Mouse (Mus musculus) MEL (cell line): ENCODE measurements around the gene Lrpprc. TPM values are rescaled to one million over a fixed set of nuclear protein-coding genes. Genes with fewer than 3 reads are reported as not detected.

Experiments used
- DNase-seq: peaks from one replicate; pipeline ENCODE4 v3.0.0; 2011; ENCODE audit warnings: low read depth, low spot score
- H3K27ac ChIP-seq: 2 replicates; pipeline ENCODE4 v1.5.1; 2012; ENCODE audit warnings: low read depth, mild to moderate bottlenecking, control low read depth, low read length, moderate library complexity; ENCODE audit not compliant: control insufficient read depth
- H3K27me3 ChIP-seq, 2 experiments: fragments of 150-350 bp in 1 of 2; sonication (generic) in 1 of 2; 2 replicates each; pipeline ENCODE4 v1.6.1; 2012; ENCODE audit warnings: low read length in 2 of 2, mild to moderate bottlenecking in 2 of 2, improper control_type of control experiment in 1 of 2, moderate library complexity in 1 of 2; ENCODE audit not compliant: insufficient read depth in 2 of 2, control insufficient read depth in 1 of 2
- H3K36me3 ChIP-seq, 2 experiments: 2 replicates each; pipeline ENCODE4 v1.6.1; 2012 to 2014; ENCODE audit warnings: low read length in 2 of 2, improper control_type of control experiment in 1 of 2, inconsistent platforms in 1 of 2, mild to moderate bottlenecking in 1 of 2; ENCODE audit not compliant: insufficient read depth in 2 of 2, control insufficient read depth in 1 of 2
- H3K4me1 ChIP-seq, 2 experiments: fragments of 150-350 bp in 1 of 2; sonication (generic) in 1 of 2; 2 replicates each; pipeline ENCODE4 v1.6.1; 2012; ENCODE audit warnings: low read length in 2 of 2, improper control_type of control experiment in 1 of 2, mild to moderate bottlenecking in 1 of 2; ENCODE audit not compliant: insufficient read depth in 2 of 2, control insufficient read depth in 1 of 2
- H3K4me3 ChIP-seq, 2 experiments: fragments of 150-350 bp in 1 of 2; sonication (generic) in 1 of 2; 2 replicates each; pipeline ENCODE4 v1.5.1; 2012; ENCODE audit warnings: low read depth in 2 of 2, low read length in 2 of 2, mild to moderate bottlenecking in 2 of 2, moderate library complexity in 2 of 2, control low read depth in 1 of 2, improper control_type of control experiment in 1 of 2; ENCODE audit not compliant: control insufficient read depth in 1 of 2, insufficient read depth in 1 of 2
- H3K79me2 ChIP-seq: 2 replicates; pipeline ENCODE4 v1.6.1; 2012; ENCODE audit warnings: mild to moderate bottlenecking, low read length, moderate library complexity; ENCODE audit not compliant: control insufficient read depth, poor library complexity, insufficient read depth
- H3K9ac ChIP-seq: 2 replicates; pipeline ENCODE4 v1.6.1; 2012; ENCODE audit warnings: low read depth, mild to moderate bottlenecking, control low read depth, low read length, moderate library complexity; ENCODE audit not compliant: control insufficient read depth, poor library complexity, severe bottlenecking
- H3K9me3 ChIP-seq: fragments of 150-350 bp; sonication (generic); replicated peaks from 2 replicates; pipeline ENCODE4 v1.6.1; 2012; ENCODE audit warnings: mild to moderate bottlenecking, low read length, improper control_type of control experiment, moderate library complexity; ENCODE audit not compliant: insufficient read depth
- BHLHE40 ChIP-seq: IDR thresholded peaks from 2 replicates; pipeline ENCODE4 v1.6.1; 2012; ENCODE audit warnings: low read depth, mild to moderate bottlenecking, inconsistent platforms, low read length, improper control_type of control experiment, borderline replicate concordance
- CHD2 ChIP-seq: IDR thresholded peaks from 2 replicates; pipeline ENCODE4 v1.6.1; 2011; ENCODE audit warnings: low read length, improper control_type of control experiment
- ELF1 ChIP-seq: IDR thresholded peaks from 2 replicates; pipeline ENCODE4 v1.6.1; 2014; ENCODE audit warnings: low read depth, mild to moderate bottlenecking, inconsistent platforms, low read length, improper control_type of control experiment, moderate library complexity
- ETS1 ChIP-seq: IDR thresholded peaks from 2 replicates; pipeline ENCODE4 v1.6.1; 2012; ENCODE audit warnings: low read depth, mild to moderate bottlenecking, inconsistent platforms, low read length, improper control_type of control experiment, moderate library complexity
- GATA1 ChIP-seq: IDR thresholded peaks from 2 replicates; pipeline ENCODE4 v1.6.1; 2011; ENCODE audit warnings: low read depth, low read length, improper control_type of control experiment
- JUND ChIP-seq: IDR thresholded peaks from 2 replicates; pipeline ENCODE4 v1.6.1; 2011; ENCODE audit warnings: low read depth, mild to moderate bottlenecking, improper control_type of control experiment, low read length
- KAT2A ChIP-seq: conservative IDR thresholded peaks from 2 replicates; pipeline ENCODE4 v1.6.1; 2012; ENCODE audit warnings: low read depth, low read length, improper control_type of control experiment, inconsistent platforms
- MAFK ChIP-seq: IDR thresholded peaks from 2 replicates; pipeline ENCODE4 v1.6.1; 2011; ENCODE audit warnings: low read depth, mild to moderate bottlenecking, low read length, improper control_type of control experiment, borderline replicate concordance
- MAZ ChIP-seq: IDR thresholded peaks from 2 replicates; pipeline ENCODE4 v1.6.1; 2012; ENCODE audit warnings: low read depth, mild to moderate bottlenecking, inconsistent platforms, low read length, improper control_type of control experiment
- MXI1 ChIP-seq: IDR thresholded peaks from 2 replicates; pipeline ENCODE4 v1.6.1; 2011; ENCODE audit warnings: mild to moderate bottlenecking, low read depth, low read length, improper control_type of control experiment
- MYB ChIP-seq: IDR thresholded peaks from 2 replicates; pipeline ENCODE4 v1.6.1; 2011; ENCODE audit warnings: mild to moderate bottlenecking, low read depth, low read length, improper control_type of control experiment
- MYC ChIP-seq: IDR thresholded peaks from 2 replicates; pipeline ENCODE4 v1.6.1; 2011; ENCODE audit warnings: low read depth, mild to moderate bottlenecking, low read length, improper control_type of control experiment, moderate library complexity
- POLR2A ChIP-seq, 2 experiments: IDR thresholded peaks; 2 replicates each; pipeline ENCODE4 v1.6.1; 2011 to 2012; ENCODE audit warnings: low read length in 2 of 2, mild to moderate bottlenecking in 2 of 2, control low read depth in 1 of 2, improper control_type of control experiment in 1 of 2, low read depth in 1 of 2, moderate library complexity in 1 of 2; ENCODE audit not compliant: control insufficient read depth in 1 of 2, insufficient read depth in 1 of 2, poor library complexity in 1 of 2
- POLR2AphosphoS2 ChIP-seq: IDR thresholded peaks from 2 replicates; pipeline ENCODE4 v1.6.1; 2011; ENCODE audit warnings: low read length, improper control_type of control experiment
- SIN3A ChIP-seq: IDR thresholded peaks from 2 replicates; pipeline ENCODE4 v1.6.1; 2012; ENCODE audit warnings: low read length, improper control_type of control experiment, inconsistent platforms
- SMC3 ChIP-seq: IDR thresholded peaks from 2 replicates; pipeline ENCODE4 v1.6.1; 2011; ENCODE audit warnings: low read depth, low read length, improper control_type of control experiment
- TAL1 ChIP-seq: IDR thresholded peaks from 2 replicates; pipeline ENCODE4 v1.6.1; 2012; ENCODE audit warnings: mild to moderate bottlenecking, inconsistent platforms, low read length, moderate library complexity, mixed read lengths
- TCF12 ChIP-seq: IDR thresholded peaks from 2 replicates; pipeline ENCODE4 v1.6.1; 2014; ENCODE audit warnings: low read depth, mild to moderate bottlenecking, inconsistent platforms, low read length, improper control_type of control experiment, moderate library complexity
- UBTF ChIP-seq: IDR thresholded peaks from 2 replicates; pipeline ENCODE4 v1.6.1; 2012; ENCODE audit warnings: low read depth, mild to moderate bottlenecking, inconsistent platforms, low read length, improper control_type of control experiment, moderate library complexity, borderline replicate concordance; ENCODE audit not compliant: insufficient read depth
- ZMIZ1 ChIP-seq: IDR thresholded peaks from 2 replicates; pipeline ENCODE4 v1.6.1; 2012; ENCODE audit warnings: low read depth, mild to moderate bottlenecking, inconsistent platforms, low read length, improper control_type of control experiment, moderate library complexity
- polyA plus RNA-seq, 2 experiments: library from polyadenylated mRNA; stranded (reverse) in 1 of 2; unstranded in 1 of 2; fragments of >175 nt in 1 of 2; fragments of >200 nt in 1 of 2; gene quantifications; 2 replicates each; pipeline versions ENCODE4 v1.2.1 to v1.2.4; 2012; ENCODE audit warnings: low replicate concordance in 2 of 2, low read depth in 1 of 2; ENCODE audit not compliant: insufficient read length in 2 of 2, insufficient read depth in 1 of 2, missing spikeins in 1 of 2
- total RNA-seq: library from RNA; depleted of rRNA; stranded (reverse); fragments of 300-350 nt; gene quantifications from 2 replicates; pipeline ENCODE4 v1.2.3, GENCODE M21; 2012

The Lrpprc gene
- total and polyA plus RNA-seq, 3 experiments = 82.6 to 204 (median 99.1) TPM

DNA sequence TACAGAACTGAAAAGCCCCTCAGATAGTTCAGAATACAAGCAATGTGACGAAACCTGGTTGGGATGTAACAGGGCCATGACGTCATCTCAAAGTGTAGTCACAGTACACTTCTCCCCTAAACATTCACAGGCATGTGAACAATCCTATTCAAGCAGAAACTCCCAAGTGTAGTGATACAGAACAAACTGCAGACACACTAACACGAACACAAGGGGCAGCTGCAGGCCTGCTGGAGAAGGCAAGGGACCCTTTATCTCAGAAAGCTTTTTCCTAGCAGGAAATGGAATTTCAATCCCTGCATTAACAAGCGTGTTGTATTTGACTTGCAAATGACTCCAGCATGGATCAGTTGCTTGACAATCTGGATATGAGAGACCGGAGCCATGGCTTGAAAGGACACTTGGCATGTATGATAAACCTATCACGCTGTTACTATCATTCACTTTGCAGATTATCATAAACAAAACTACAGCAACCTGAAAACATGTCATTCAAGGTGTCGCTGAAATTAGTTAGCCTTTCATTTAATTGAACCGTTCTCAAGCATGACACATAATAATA lies 38.9 kb downstream of the Lrpprc start:
- H3K27ac ChIP-seq = no peak overlapping the region
- H3K79me2 ChIP-seq = no peaks in the 10 kb centered on the region
- no peaks in the 10 kb centered on the region for H3K27me3 ChIP-seq
- no peak overlapping the region for H3K9ac ChIP-seq
- peaks cover 0 to 13% of the 10 kb centered on the region in 2 experiments; a peak in 2 of 4 replicates for H3K36me3 ChIP-seq
- no peak for DNase-seq
- TF ChIP-seq ZMIZ1 (no peak), POLR2A (IDR thresholded peaks at IDR 0.05; ENCODE audit: control insufficient read depth in 1 of 2, insufficient read depth in 1 of 2, low read depth in 1 of 2, low read length in 2 of 2, poor library complexity in 1 of 2) (no peak), SIN3A (no peak), TCF12 (no peak), BHLHE40 (no peak), MYB (no peak), TAL1 (no peak), MYC (no peak), POLR2AphosphoS2 (no peak), JUND (no peak), ELF1 (no peak), MXI1 (no peak), CHD2 (no peak), ETS1 (no peak), GATA1 (no peak), UBTF (no peak), SMC3 (no peak), MAFK (no peak), KAT2A (no peak)
- TF ChIP-seq, all 39 proteins: peak for 0
- no peaks in the 10 kb centered on the region for H3K9me3 ChIP-seq
- H3K4me1 ChIP-seq = no peaks in the 10 kb centered on the region
- H3K4me3 ChIP-seq = no peak overlapping the region

DNA sequence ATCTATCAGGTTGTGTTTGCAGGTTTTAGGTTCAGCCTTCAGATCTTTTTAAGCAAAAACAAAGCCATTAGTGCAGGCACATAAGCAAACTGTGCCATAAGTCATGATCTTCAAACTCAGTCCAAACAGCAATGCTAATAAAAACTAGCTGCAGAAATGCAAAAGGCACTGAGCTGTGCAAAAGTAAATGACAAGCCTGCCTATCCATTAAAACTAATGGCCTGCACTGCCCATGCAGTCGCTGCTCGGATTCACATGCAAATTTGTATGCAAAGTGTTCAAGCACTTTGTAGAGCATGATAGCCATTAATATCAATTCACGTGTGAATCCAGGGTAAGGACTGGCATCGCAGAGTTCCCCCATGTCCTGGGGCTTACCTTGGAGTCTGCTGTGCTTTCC lies 40.5 kb downstream of the Lrpprc start:
- no peaks in the 10 kb centered on the region for H3K4me1 ChIP-seq
- peaks cover 0 to 14% of the 10 kb centered on the region in 2 experiments; a peak in 2 of 4 replicates for H3K36me3 ChIP-seq
- no peak overlapping the region for H3K9ac ChIP-seq
- no peak overlapping the region for H3K27ac ChIP-seq
- no peaks in the 10 kb centered on the region for H3K27me3 ChIP-seq
- H3K79me2 ChIP-seq = no peaks in the 10 kb centered on the region
- DNase-seq = no peak
- TF ChIP-seq MAZ = no peak
- no peak overlapping the region for H3K4me3 ChIP-seq
- no peaks in the 10 kb centered on the region for H3K9me3 ChIP-seq
